Mouse (Mus musculus) megakaryocyte-erythroid progenitor cell, adult 5-6 weeks (primary cell): Measurements from ENCODE around the gene Ifna15. TPM values are rescaled to one million over a fixed set of nuclear protein-coding genes. Genes with fewer than 3 reads are reported as not detected.
A peak's percentile ranks its signal among the peaks of the same experiment; 100 is the strongest.

ENCODE experiments used
- ATAC-seq: replicated peaks from 2 replicates; pipeline ENCODE4 v1.8.0; 2016; ENCODE audit warnings: mild to moderate bottlenecking, inconsistent platforms; ENCODE audit not compliant: severe bottlenecking, poor library complexity, low FRiP score, low TSS enrichment
- total RNA-seq, 2 experiments: library from RNA; stranded (forward) in 1 of 2; stranded (reverse) in 1 of 2; fragments of 200-1000, 215-1000 nt in 1 of 2; fragments of >200 nt in 1 of 2; fragmentation: Nextera tagmentation in 1 of 2; gene quantifications; 2 replicates each; pipeline ENCODE4 v1.2.3; 2014 to 2017

The Ifna15 gene
- total RNA-seq, 2 experiments from 2014 or later: not detected

GRCm38 (mm10) chr4:88515711-88516211 lies 42.3 kb downstream of the Ifna15 start:
- ATAC-seq: 0 out of 2 replicates have a peak, but pooled peaks have one; percentile 46

- ATAC-seq: no peak
These were observed 42.8 kb downstream of the Ifna15 start for GRCm38 (mm10) chr4:88515250-88515649.

- ATAC-seq: peak; percentile 83
These were observed 43.6 kb downstream of the Ifna15 start for GRCm38 (mm10) chr4:88514403-88514802.

- peak; percentile 80 for ATAC-seq
These were observed 44.3 kb downstream of the Ifna15 start for GRCm38 (mm10) chr4:88513743-88514142.

Other genes starting within 250 kb of the Ifna15 start
- 1.8 TPM in 1 of 2 replicates, not detected in the other for gene Hacd4, start 119.3 kb downstream of the Ifna15 start, total RNA-seq (2014; fragmentation: Nextera tagmentation)
- gene Hacd4, start 119.3 kb downstream of the Ifna15 start, total RNA-seq (2017): 0.23 and 2.1 TPM in 2 replicates
- not detected in 2 replicates for gene Ifnb1, start 35.5 kb downstream of the Ifna15 start, total RNA-seq (2014; fragmentation: Nextera tagmentation)
- not detected in 2 replicates for gene Ifnb1, start 35.5 kb downstream of the Ifna15 start, total RNA-seq (2017)
- gene Ifna14, start 13.6 kb upstream of the Ifna15 start, total RNA-seq (2014; fragmentation: Nextera tagmentation): not detected in 2 replicates
- not detected in 2 replicates for gene Ifna14, start 13.6 kb upstream of the Ifna15 start, total RNA-seq (2017)
- gene Ifna9, start 34.1 kb upstream of the Ifna15 start, total RNA-seq (2014; fragmentation: Nextera tagmentation): not detected in 2 replicates
- gene Ifna9, start 34.1 kb upstream of the Ifna15 start, total RNA-seq (2017): not detected in 2 replicates
- gene Ifna12, start 45.1 kb upstream of the Ifna15 start, total RNA-seq (2014; fragmentation: Nextera tagmentation): not detected in 2 replicates
- gene Ifna12, start 45.1 kb upstream of the Ifna15 start, total RNA-seq (2017): not detected in 2 replicates
- not detected in 2 replicates for gene C87499, start 76.2 kb upstream of the Ifna15 start, total RNA-seq (2014; fragmentation: Nextera tagmentation)
- gene C87499, start 76.2 kb upstream of the Ifna15 start, total RNA-seq (2017): not detected in 2 replicates
- not detected in 2 replicates for gene Ifna13, start 86.2 kb upstream of the Ifna15 start, total RNA-seq (2014; fragmentation: Nextera tagmentation)
- not detected in 2 replicates for gene Ifna13, start 86.2 kb upstream of the Ifna15 start, total RNA-seq (2017)
- gene Ifna16, start 118.7 kb upstream of the Ifna15 start, total RNA-seq (2014; fragmentation: Nextera tagmentation): not detected in 2 replicates
- gene Ifna16, start 118.7 kb upstream of the Ifna15 start, total RNA-seq (2017): not detected in 2 replicates
- gene Ifna2, start 125.7 kb upstream of the Ifna15 start, total RNA-seq (2014; fragmentation: Nextera tagmentation): not detected in 2 replicates
- not detected in 2 replicates for gene Ifna2, start 125.7 kb upstream of the Ifna15 start, total RNA-seq (2017)
- gene Ifnab, start 133.1 kb upstream of the Ifna15 start, total RNA-seq (2014; fragmentation: Nextera tagmentation): not detected in 2 replicates
- gene Ifnab, start 133.1 kb upstream of the Ifna15 start, total RNA-seq (2017): not detected in 2 replicates
- gene Gm26566, start 163.6 kb upstream of the Ifna15 start, total RNA-seq (2014; fragmentation: Nextera tagmentation): not detected in 2 replicates
- 1.1 and 1.5 TPM in 2 replicates for gene Gm26566, start 163.6 kb upstream of the Ifna15 start, total RNA-seq (2017)
- 37.1 and 50.0 TPM in 2 replicates for gene Klhl9, start 164.2 kb upstream of the Ifna15 start, total RNA-seq (2014; fragmentation: Nextera tagmentation)
- gene Klhl9, start 164.2 kb upstream of the Ifna15 start, total RNA-seq (2017): 67.3 and 88.5 TPM in 2 replicates
- not detected in 2 replicates for gene Gm13271, start 196.6 kb upstream of the Ifna15 start, total RNA-seq (2014; fragmentation: Nextera tagmentation)
- not detected in 2 replicates for gene Gm13271, start 196.6 kb upstream of the Ifna15 start, total RNA-seq (2017)
- gene Gm13283, start 201.9 kb upstream of the Ifna15 start, total RNA-seq (2014; fragmentation: Nextera tagmentation): not detected in 2 replicates
- not detected in 2 replicates for gene Gm13283, start 201.9 kb upstream of the Ifna15 start, total RNA-seq (2017)
- not detected in 2 replicates for gene Gm13290, start 215.6 kb upstream of the Ifna15 start, total RNA-seq (2014; fragmentation: Nextera tagmentation)
- gene Gm13290, start 215.6 kb upstream of the Ifna15 start, total RNA-seq (2017): not detected in 2 replicates
- gene Gm13289, start 218.7 kb upstream of the Ifna15 start, total RNA-seq (2014; fragmentation: Nextera tagmentation): not detected in 2 replicates
- not detected in 2 replicates for gene Gm13289, start 218.7 kb upstream of the Ifna15 start, total RNA-seq (2017)
- not detected in 2 replicates for gene Gm13272, start 221.6 kb upstream of the Ifna15 start, total RNA-seq (2014; fragmentation: Nextera tagmentation)
- gene Gm13272, start 221.6 kb upstream of the Ifna15 start, total RNA-seq (2017): not detected in 2 replicates
- gene Ifnz, start 223.9 kb upstream of the Ifna15 start, total RNA-seq (2014; fragmentation: Nextera tagmentation): 0.57 TPM in 1 of 2 replicates, not detected in the other
- gene Ifnz, start 223.9 kb upstream of the Ifna15 start, total RNA-seq (2017): 0.11 TPM in 1 of 2 replicates, not detected in the other
- not detected in 2 replicates for gene Gm13276, start 227.5 kb upstream of the Ifna15 start, total RNA-seq (2014; fragmentation: Nextera tagmentation)
- gene Gm13276, start 227.5 kb upstream of the Ifna15 start, total RNA-seq (2017): 1.6 TPM in 1 of 2 replicates, not detected in the other
- not detected in 2 replicates for gene Gm13277, start 230.4 kb upstream of the Ifna15 start, total RNA-seq (2014; fragmentation: Nextera tagmentation)
- gene Gm13277, start 230.4 kb upstream of the Ifna15 start, total RNA-seq (2017): not detected in 2 replicates
- gene Gm13278, start 233.3 kb upstream of the Ifna15 start, total RNA-seq (2014; fragmentation: Nextera tagmentation): not detected in 2 replicates
- not detected in 2 replicates for gene Gm13278, start 233.3 kb upstream of the Ifna15 start, total RNA-seq (2017)
- not detected in 2 replicates for gene Gm13275, start 236.2 kb upstream of the Ifna15 start, total RNA-seq (2014; fragmentation: Nextera tagmentation)
- not detected in 2 replicates for gene Gm13275, start 236.2 kb upstream of the Ifna15 start, total RNA-seq (2017)
- gene Gm13279, start 239.2 kb upstream of the Ifna15 start, total RNA-seq (2014; fragmentation: Nextera tagmentation): not detected in 2 replicates
- not detected in 2 replicates for gene Gm13279, start 239.2 kb upstream of the Ifna15 start, total RNA-seq (2017)
- gene Gm13285, start 241.4 kb upstream of the Ifna15 start, total RNA-seq (2014; fragmentation: Nextera tagmentation): not detected in 2 replicates
- not detected in 2 replicates for gene Gm13285, start 241.4 kb upstream of the Ifna15 start, total RNA-seq (2017)
- not detected in 2 replicates for gene Gm13287, start 245.0 kb upstream of the Ifna15 start, total RNA-seq (2014; fragmentation: Nextera tagmentation)
- not detected in 2 replicates for gene Gm13287, start 245.0 kb upstream of the Ifna15 start, total RNA-seq (2017)
- not detected in 2 replicates for gene Gm13288, start 247.3 kb upstream of the Ifna15 start, total RNA-seq (2014; fragmentation: Nextera tagmentation)
- gene Gm13288, start 247.3 kb upstream of the Ifna15 start, total RNA-seq (2017): 1.2 TPM in 1 of 2 replicates, not detected in the other